Mouse (Mus musculus) testis, postnatal 10 days (tissue): ENCODE results near the gene Sipa1l2.

Experiments used
- DNase-seq: peaks from one replicate; pipeline ENCODE4 v3.0.0; 2021; ENCODE audit warnings: low spot score

The Sipa1l2 gene

DNA sequence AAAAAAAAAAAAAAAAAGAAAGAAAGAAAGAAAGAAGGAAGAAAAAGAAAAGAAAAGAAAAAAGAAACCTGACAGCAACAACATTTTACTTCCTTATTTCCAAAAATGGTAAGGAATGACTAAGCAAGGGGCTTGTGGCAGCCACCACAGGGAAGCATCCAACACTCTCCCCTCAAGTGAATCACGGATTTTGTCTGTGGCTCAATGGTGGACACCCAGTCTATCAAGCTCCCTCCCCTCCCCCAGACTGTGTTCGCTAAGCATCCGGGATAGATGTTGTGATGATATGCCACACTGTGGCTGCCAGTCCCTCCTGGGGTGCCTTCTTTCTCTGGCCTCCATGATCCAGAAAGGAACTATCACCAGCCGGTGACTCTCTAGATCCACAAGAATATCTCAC is 6.5 kb upstream of the Sipa1l2 start:
- DNase-seq: no peak

DNA sequence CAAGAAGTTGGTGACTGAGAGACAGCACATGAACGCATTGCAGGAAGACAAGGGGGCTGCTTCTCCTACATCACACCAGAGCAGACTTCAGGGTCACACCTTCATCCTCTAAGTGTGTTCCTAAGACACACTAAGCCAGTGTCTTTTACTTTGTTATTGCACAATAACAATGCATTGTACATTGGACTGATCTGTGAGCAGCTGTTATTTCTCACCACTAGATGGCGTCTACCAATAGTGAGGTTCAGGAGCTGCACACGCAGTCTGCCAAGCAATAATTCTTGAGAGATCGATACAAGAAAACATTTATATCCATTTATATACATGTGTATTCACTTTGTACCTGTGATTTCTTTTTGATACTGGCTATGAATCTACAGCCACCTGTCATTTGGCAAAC is 4.7 kb upstream of the Sipa1l2 start:
- no peak for DNase-seq

DNA sequence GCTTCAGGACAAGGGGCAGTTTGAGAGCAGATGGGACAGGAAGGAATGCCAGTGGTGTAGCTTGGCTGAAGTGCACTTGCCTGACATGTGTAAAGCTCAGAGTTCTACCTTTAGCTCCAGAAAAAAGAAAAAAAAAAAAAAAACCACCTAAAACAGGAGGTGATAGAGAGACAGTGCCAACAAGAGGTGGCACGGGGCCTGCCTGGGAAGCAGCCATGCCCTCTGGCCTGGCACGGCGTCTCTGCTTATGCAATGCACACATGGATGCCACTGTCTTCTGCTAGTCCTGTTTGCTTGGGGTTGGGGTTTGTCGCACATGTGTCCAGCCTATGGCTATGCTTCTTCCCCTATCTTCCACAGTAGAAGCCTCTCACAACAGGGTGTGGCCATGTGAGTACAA is 2.6 kb upstream of the Sipa1l2 start:
- DNase-seq: no peak

DNA sequence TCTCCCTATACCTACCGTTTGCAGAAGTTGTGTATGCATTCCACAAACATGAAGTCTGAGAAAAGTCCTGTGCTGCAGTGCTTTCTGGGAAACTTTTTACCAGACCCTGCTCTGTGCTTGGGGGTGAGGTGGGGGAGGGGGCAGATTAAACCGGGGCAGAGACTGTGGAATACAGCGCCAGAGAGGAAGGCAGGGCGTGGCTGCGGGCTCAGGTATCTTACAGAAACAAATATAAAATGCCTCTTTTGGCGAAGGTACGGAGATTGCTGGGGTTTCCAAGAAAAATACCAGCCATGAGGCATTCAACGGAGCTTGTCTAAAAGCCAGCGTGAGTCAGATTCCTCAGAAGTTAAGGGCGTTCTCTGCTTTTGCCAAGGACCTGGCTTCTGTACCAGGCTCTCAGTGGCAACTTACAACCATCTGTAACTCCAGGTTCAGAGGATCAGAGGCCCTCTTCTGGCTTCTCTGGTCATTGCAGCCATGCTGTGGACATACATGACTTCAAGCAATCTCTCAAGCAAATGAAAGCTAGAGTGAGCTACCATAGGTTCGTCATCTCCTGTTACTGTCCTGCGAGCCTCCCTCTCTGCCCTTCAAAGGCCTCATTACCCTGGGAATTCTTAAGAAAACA is 1.3 kb upstream of the Sipa1l2 start:
- DNase-seq: peak; percentile 61

DNA sequence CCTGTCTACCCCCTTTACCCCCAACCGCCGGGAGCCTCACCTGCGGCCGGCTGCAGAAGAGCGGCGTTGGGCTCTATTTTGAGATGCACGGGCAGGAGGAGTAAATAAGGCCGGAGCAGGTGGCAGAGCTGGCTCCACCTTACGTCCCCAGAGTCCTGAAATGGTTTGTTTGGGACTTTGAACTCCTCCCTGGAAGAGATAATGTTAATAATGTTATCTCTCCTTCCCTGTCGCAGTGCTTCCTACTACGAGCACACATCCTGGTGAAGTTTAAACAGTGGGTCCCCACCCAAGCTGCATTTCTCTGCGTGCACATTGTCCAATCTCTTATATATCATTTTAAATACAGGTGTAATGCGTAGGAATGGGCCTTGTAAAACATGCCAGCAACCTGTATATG is 781 bp upstream of the Sipa1l2 start:
- DNase-seq: no peak

DNA sequence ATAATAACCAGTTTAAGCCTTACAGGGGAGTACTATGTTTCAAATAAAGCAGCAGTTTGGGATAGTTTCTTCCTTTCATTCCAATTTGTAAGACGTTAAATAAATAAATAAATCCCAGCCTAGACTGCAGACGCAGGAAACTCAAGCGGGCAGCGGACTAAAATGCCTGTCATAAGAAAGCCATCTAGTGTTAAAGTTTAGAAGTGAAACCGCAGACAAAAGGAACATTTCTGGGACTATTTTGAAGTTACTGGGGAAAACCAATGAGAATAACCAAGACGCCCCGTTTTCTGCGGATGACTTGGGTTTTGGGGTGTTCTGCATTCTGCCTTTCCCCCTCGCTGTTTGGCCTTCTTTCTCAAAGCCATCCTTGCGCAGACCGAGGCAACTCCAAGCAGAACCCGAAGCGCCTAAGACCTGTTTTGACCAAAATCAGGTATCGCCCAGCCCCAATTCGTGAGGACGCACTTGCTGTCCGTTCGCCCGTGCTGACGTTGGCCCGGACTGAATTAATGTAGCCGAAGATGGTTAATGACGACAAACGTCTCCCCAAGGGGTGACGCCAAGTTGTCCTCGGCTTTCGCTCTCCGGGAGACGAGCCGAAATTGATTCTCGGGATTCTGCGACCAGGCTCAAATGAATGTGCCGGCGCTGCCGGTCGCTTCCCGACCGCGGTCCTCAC is 616 bp downstream of the Sipa1l2 start:
- DNase-seq: no peak

DNA sequence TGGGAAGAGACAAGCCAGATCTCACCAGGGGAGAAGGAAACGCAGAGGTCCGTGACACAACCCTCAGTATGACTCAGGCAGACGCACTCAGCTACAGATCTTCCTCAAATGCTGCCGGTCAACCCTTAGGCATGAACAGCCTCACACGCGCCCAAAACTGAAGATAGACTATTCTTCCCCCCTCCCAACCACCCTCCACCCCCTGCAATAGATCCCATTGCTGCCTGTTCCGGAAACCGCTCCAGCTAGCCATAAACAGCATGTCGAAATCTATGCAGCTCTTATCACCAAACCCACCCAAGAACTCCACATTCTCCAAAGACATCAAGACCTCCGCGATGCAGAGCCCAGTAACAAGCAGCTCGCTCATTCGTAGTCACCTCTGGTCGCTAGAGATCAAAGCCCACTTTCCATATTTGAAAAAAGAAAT is 1.2 kb downstream of the Sipa1l2 start:
- DNase-seq: no peak

DNA sequence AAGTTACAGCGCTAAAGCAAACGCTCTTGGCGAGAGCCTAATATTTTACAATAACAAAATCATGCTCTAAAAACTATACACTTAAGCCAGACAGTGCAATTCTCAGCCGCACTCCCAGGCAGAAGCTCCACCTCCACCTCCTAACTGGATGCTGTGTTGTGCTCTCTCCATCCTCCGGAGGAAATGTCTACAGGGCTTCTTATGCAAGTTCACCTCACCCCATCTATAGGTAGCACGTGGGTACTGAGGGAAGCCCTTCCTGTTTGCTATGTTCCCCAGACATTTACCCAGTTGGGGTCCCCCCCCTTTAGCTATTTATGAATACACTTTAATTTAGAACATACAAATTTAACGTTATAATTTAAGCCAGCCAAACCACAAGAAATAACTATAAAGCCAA is 2.0 kb downstream of the Sipa1l2 start:
- DNase-seq: no peak

DNA sequence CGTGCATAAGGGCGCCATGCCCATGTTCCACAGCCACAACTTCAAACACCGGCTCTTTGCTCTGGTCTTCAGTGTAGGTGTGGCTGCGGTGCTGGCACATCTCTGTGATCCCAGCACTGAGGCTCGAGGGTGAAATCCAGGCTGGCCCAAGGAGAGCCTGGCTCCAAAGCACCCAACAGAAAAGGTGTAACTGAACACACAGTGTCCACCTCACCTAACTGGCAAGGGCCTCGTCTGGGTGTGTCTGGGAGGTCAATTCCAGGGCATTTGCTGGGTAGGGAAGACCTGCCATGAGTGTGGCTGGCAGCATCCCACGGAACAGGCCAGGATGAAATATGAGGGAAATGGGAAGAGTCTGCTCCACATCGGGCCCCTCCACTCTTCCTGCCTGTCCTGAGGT is 6.7 kb downstream of the Sipa1l2 start:
- no peak for DNase-seq

DNA sequence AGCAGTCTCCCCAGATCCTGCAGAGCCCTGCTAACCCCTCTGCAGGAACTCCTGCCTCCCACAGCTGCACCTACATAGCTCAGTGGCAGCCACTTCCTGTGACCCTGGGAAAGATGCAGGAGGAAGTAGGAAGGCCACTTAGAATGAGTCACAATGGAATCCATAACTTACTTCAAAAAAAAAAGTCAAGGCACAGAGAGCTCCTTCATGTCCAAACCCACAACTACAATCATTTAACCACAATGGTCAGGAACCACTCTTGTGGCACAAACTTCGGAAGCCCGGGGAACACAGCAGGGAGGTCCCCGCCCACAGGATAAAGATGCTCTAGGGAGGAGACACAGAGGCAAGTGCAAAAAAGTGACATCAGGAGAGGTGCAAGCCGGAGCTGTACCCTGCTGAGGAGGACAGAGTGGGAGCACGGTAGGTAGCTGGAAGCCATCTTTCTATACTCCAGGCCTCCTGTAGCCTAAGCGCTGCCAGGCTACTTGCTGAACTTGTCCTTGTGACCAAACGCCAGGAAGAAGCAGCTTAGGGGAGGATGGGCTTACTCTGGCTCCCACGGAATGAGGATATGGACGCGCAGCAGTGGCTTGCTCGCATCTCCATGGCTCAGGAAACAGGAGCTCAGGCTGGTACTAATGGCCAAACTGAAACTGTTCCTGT is 8.7 kb downstream of the Sipa1l2 start:
- no peak for DNase-seq

DNA sequence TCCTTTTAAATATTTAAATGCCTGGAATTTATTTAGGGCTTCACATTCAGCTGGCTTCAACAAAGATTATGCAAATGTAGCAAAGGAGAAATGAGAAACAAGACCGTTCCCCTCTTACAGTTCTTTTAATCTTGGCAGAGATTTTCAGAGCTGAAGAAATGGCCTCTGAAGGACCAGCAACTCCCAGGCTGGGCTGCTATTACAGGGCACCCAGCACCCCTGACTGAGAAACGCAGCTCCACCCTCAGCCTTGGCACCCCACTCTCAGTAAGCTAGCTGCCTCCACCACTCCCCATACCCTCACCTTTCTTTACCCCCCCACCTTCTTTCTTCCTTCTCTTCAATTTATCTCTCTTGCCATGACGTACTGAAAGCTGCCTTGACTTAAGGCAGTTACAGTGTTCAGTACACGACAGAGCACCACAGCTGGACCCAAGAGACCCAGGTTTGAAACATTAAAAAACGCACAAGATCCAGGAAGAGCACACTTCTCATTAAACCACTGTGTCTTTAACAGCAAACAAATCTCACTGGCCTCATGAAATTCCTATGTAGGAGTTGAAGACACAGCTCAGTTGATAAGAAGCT is 10.4 kb downstream of the Sipa1l2 start:
- DNase-seq: no peak

DNA sequence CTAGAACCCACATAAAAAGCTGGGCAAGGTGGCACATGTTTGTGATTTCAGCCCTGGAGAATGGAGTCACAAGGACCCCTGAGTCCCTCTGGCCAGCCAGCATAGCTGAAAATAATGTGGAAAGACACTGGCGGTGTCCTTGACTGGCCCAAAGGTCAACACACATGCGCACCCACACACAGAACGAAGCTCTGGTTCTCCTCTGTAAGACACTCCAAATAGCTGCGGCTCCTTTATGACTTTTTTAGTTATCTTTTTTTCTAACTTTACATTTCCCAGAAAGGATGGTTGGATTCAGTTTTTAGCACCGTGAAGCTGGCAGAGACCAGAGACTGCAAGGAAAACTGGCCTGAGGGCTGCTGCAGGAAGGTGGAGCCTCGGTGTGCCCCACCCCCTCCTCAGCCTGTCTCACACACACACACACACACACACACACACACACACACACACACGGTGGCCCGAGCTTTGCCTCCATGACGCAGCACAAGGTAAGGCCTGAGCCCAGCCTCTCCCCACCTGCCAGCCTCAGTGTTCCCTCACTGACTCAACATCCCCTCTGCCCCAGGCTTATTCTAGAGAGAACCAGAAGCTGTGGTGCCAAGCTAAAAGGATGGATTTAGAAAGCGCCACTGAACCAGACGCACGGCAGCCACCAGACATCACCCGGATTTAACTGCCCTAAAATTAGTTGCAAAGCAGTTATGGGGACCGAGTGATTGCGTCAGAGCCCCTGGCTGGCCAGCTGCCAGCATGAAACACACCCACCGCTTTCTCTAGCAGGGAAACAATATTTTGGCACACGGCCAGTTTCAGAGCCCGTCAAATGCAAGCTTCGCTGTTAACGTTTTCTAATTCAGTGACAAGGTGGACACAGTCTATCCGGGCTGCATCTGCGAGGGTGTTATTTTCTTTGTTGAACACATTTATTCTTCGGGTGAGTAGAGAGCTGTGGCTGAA is 11.2 kb downstream of the Sipa1l2 start:
- DNase-seq: peak; percentile 78

DNA sequence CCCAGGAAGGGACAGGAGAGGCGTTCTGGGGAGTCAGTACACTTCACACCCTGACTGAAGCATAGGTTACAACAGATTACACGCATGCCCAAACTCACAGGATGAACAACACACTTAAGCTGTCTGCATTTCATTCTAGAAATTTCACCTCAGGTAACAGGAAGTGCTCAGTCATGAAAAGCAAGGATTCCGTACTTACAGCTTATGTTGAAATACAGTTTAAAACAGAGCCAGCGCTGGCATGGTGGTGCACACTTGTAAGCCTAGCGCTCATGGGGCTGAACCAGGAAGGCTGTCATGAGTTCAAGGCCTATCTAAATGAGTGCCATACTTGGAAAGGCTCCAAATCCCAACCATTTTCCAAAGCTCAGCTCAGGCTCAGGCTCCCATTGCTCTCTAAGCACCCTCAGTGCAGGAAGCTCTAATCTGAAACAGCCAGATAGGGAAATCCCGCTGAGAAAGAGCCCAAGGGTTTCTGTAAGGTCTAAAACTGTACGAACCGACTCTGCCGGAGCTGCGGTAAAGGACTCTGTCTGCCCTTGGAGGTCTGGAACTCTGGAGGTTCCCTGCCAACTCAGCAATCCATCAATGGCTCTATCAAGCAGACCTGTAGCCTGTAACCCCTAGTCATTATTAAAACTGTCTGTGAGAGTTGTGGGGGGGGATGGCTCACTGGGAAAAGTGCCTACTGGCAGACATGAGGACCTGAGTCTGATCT is 12.1 kb downstream of the Sipa1l2 start:
- no peak for DNase-seq

DNA sequence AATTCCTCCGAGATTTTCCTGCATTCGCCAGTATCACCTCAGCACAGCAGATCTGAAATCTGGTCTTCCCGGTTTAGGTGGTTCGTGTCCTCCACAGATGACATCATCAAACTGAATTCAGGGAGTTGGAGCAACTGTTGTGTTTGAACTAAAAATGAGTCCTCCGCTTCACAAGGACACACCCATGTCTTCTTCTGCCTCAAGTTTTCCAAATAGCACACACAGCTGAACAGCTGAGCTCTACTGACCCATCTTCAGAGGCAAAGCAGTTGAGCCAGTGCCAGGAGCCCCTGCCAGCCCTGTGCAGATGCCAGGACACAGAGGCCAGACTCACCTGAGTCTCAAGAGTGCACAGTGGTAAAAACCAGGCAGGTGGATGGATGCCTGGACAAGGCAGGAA is 12.9 kb downstream of the Sipa1l2 start:
- DNase-seq: no peak

DNA sequence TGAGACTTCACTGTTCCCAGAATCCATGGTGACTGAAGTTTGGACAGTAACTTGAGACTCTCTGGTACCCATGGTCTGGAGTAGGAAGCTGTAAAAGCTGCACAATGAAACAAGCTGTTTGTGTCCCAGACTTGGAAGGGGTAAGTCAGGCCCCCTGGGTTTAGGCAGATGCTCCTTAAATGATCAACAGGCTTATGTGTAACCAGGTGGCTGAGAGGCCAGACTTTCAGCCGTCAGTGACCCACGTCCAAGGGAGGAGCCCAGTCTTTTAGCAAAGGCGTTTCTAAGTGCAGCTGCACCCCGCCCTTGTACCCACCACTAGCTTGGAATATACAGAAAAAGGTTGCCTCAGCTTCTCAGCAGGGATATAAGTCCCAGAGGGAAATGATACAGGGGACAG is 19.0 kb downstream of the Sipa1l2 start:
- DNase-seq: no peak

DNA sequence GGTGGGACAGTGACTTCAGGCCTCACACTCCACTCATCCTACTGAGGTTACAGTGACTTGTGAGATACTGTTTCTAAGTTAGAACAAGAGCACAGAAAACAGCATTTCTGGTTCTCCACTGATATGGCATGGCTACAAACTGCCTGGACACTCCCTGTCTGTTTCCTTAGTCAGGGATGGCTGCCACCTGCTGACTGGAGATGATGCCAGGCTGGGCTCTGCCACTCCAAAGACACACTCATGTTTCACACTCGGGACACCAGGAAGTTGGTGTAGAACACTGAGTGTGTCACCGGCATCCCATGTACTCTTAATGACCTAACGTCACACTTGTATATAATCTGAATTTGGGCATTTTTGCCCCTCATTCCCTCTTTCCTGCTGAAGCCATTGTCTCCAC is 22.3 kb downstream of the Sipa1l2 start:
- no peak for DNase-seq

DNA sequence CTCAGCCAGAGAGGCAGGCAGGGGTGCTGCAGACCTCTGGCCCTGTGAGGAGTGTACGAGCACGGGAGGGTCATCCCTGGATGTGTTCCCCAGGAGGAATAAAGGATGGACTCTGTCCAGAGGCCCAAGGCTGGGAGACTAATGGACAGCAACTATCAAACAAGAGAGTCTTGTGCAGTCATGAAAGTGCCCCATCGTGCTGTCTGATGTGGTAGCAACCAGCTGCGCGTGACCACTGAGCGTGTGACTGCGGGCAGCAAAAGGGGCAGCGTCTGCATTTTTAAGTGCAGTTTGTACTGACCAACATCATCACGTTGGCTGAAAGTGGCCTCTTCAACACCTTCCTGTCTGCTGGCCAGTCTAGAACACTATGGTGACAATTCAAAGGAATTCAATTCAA is 23.7 kb downstream of the Sipa1l2 start:
- no peak for DNase-seq

DNA sequence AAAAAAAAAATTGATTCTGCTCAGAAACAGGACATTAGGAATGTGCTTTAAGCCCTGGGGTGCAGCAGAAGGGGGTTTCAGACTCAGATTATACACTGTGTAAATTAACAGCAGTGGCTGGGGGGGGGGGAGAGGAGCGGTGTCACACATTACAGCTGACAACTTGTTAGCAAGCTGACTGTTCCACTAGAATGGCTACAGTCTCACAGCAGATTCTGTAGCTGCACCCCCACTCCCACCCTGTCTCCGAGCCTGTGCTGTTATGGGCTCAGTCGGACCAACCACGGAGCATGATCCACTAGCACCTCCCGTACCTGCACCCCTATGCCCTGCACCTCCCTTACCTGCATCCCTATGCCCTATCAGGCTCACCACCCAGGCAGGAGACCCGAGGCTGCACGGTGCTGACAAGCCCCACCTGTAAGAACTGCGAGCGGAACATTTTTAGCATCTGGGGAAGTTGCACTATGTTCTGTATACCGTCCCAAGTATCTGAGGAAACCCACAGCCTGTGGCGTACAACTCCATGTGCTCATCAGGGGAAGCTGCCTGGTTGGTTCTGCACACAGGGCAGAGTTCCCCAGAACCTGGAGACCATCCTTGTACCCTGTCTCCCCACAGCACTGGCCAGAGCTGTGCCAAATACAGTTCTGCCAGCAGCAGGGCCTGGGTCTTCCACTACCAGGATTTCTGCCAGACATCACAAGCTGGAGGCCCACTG is 26.6 kb downstream of the Sipa1l2 start:
- DNase-seq: no peak

DNA sequence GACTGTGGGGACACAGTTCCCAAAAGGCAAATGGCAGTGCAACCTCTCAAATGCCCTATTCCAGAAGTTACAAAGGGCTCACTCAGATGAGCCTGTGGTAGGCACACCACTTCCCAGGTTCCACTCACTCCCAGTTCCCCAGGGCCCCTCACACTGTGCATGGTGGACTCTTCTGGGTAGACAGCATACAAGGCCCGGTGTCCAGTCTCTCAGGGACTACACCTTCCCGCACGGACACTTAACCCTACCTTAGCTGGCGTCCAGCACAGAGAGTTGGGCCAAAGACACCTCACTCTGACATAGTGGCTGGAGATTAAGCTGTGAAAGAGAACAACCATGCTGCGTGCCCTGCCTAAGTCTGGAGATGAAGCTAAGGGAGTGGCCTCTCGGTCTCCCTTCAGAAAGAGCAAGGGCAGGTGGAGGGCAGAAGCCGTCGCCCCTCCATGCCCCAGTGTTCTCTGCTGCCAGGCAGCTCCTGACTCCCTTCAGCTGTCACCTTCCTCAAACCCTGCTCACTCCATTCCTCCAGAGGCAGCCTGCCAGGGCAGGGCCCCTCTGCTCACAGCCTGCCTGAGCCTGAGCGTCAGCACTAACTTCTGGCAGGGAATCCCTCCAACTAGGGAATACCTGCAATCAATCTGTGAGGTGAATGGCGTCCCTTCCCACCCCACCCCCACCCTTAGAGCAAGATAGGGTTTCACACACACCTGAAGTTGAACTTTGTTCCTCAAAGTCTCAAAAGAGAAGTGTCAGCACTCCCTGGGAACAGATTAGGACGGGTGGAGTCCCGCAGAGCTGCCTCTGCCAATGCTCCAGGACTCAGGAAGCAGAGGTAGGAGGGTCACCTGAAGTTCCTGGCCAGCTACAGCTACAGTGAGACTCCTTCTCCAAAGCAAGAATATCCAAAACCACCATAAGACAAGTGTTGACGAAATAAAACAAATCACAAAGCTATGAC is 30.3 kb downstream of the Sipa1l2 start:
- no peak for DNase-seq

DNA sequence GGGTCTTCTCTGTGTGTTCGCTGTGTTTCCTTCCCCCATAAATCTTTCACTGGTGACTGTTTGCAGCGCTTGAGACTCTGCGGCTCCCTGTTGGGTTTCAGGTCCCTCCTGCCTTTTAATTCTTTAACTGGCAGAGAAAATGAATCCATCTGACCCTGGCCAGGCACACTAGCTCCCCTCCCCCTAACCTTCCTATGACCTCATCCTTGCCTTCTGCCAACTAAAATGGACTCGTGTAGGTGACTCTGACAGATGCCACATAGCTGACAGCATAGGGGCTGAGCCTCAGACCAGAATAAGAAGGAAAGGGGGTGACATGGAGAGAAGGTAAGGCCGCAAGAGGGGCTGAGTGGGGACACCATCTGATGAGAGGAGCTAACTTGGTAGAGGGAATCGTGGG is 31.3 kb downstream of the Sipa1l2 start:
- no peak for DNase-seq
